In genomic region chr16:30601946-30602345, GRCm38 (mm10) we compare ENCODE assay signal across 8 mouse cellular contexts. TPM values are rescaled to one million over a fixed set of nuclear protein-coding genes. Genes with fewer than 3 reads are reported as not detected.
A peak's percentile ranks its signal among the peaks of the same experiment; 100 is the strongest.
DNase-seq lines count a peak whose midpoint lies in the region; ATAC-seq lines count a peak whose summit lies in the region.

No protein-coding gene starts in this region.

- intact Hi-C loops in left cerebral cortex, postnatal 4 days (cut with DNase I), result no loop called here

- H3K4me1 ChIP-seq in kidney, embryonic 14.5 days (ENCODE audit: control insufficient read depth, insufficient read depth, low read length), result peaks cover 45% of the 10 kb centered on the region
- peaks cover 53% of the 10 kb centered on the region for H3K4me1 ChIP-seq in forebrain, embryonic 12.5 days
- H3K4me1 ChIP-seq in intestine, embryonic 15.5 days (replicated peaks), result peaks cover 26% of the 10 kb centered on the region

- peak overlapping the region; percentile 93 for H3K4me2 ChIP-seq in kidney, embryonic 14.5 days (replicated peaks; ENCODE audit: low read depth, low read length)
- peak overlapping the region; percentile 83; the same call in 1 of the 2 replicates for H3K4me2 ChIP-seq in forebrain, embryonic 12.5 days
- H3K4me2 ChIP-seq in intestine, embryonic 15.5 days (replicated peaks), result peak overlapping the region; percentile 98

- H3K4me3 ChIP-seq in kidney, embryonic 14.5 days (ENCODE audit: low read length), result peak overlapping the region; percentile 48
- H3K4me3 ChIP-seq in forebrain, embryonic 12.5 days (replicated peaks), result peak overlapping the region; percentile 60
- H3K4me3 ChIP-seq in intestine, embryonic 15.5 days (replicated peaks), result peak overlapping the region; percentile 69

- ATAC-seq in kidney, embryonic 14.5 days (ENCODE audit: low FRiP score, low TSS enrichment), result no peak
- no peak for ATAC-seq in forebrain, embryonic 12.5 days (ENCODE audit: low FRiP score)
- ATAC-seq in intestine, embryonic 15.5 days, result no peak

- H3K27me3 ChIP-seq in kidney, embryonic 14.5 days (ENCODE audit: control insufficient read depth, insufficient read depth, low read length), result peaks cover 12% of the 10 kb centered on the region; the same call in 1 of the 2 replicates
- peaks cover 49% of the 10 kb centered on the region for H3K27me3 ChIP-seq in forebrain, embryonic 12.5 days
- peaks cover 12% of the 10 kb centered on the region; the same call in 1 of the 2 replicates for H3K27me3 ChIP-seq in intestine, embryonic 15.5 days (replicated peaks)

- H3K9me3 ChIP-seq in kidney, embryonic 14.5 days (ENCODE audit: control insufficient read depth, low read length), result no peaks in the 10 kb centered on the region
- H3K9me3 ChIP-seq in forebrain, embryonic 12.5 days, result no peaks in the 10 kb centered on the region
- no peaks in the 10 kb centered on the region for H3K9me3 ChIP-seq in intestine, embryonic 15.5 days

- WGBS in kidney, embryonic 14.5 days, result 31% methylated on average over 7 of the region's 7 CpGs
- WGBS in forebrain, embryonic 12.5 days, result 29% methylated on average over 7 of the region's 7 CpGs
- WGBS in intestine, embryonic 15.5 days, result 41% methylated on average over 7 of the region's 7 CpGs

- no peak for DNase-seq in kidney, adult 8-10 months
- peak; percentile 38 for DNase-seq in lung, postnatal 36 days
- no peak for DNase-seq in ovary, adult 18-20 months (ENCODE audit: low spot score)
- no peak for DNase-seq in cerebellum, adult 11-12 months
- no peak for DNase-seq in left cerebral cortex, postnatal 4 days

- H3K27ac ChIP-seq in kidney, embryonic 14.5 days (ENCODE audit: low read depth, low read length), result 0 out of 2 replicates have a peak overlapping the region, but pooled peaks have one; percentile 7
- H3K27ac ChIP-seq in forebrain, embryonic 12.5 days, result no peak overlapping the region
- peak overlapping the region; percentile 28; the same call in 1 of the 2 replicates for H3K27ac ChIP-seq in intestine, embryonic 15.5 days

- H3K36me3 ChIP-seq in kidney, embryonic 14.5 days (ENCODE audit: control insufficient read depth, insufficient read depth, low read length), result no peaks in the 10 kb centered on the region
- H3K36me3 ChIP-seq in forebrain, embryonic 12.5 days (replicated peaks), result no peaks in the 10 kb centered on the region
- H3K36me3 ChIP-seq in intestine, embryonic 15.5 days, result no peaks in the 10 kb centered on the region

- peak overlapping the region; percentile 23; the same call in 1 of the 2 replicates for H3K9ac ChIP-seq in kidney, embryonic 14.5 days (ENCODE audit: low read depth, low read length)
- no peak overlapping the region for H3K9ac ChIP-seq in forebrain, embryonic 12.5 days
- 0 out of 2 replicates have a peak overlapping the region, but pooled peaks have one; percentile 70 for H3K9ac ChIP-seq in intestine, embryonic 15.5 days

RNA-seq across cellular contexts. Expression of gene Fam43a, which starts 2.4 kb away (rescaled TPM):
- 7.2 and 9.2 TPM in 2 replicates for polyA plus RNA-seq in kidney, embryonic 14.5 days (2014; fragmentation: Nextera tagmentation; extraction: Ambion mirVana)
- 11.0 and 11.4 TPM in 2 replicates for polyA plus RNA-seq in forebrain, embryonic 12.5 days (2016; fragmentation: Nextera tagmentation; extraction: Ambion mirVana)
- polyA plus RNA-seq in intestine, embryonic 15.5 days (2015; fragmentation: Nextera tagmentation; extraction: Ambion mirVana), result 12.1 and 12.5 TPM in 2 replicates
- total RNA-seq in left cerebral cortex, postnatal 4 days (2021), result 10 to 100 TPM; 11.5 to 12.7 TPM

RNA-seq across cellular contexts. Expression of gene Lsg1, which starts 14.6 kb away (rescaled TPM):
- 56.8 and 74.8 TPM in 2 replicates for polyA plus RNA-seq in kidney, embryonic 14.5 days (2014; fragmentation: Nextera tagmentation; extraction: Ambion mirVana)
- 79.6 and 85.9 TPM in 2 replicates for polyA plus RNA-seq in forebrain, embryonic 12.5 days (2016; fragmentation: Nextera tagmentation; extraction: Ambion mirVana)
- polyA plus RNA-seq in intestine, embryonic 15.5 days (2015; fragmentation: Nextera tagmentation; extraction: Ambion mirVana), result 55.2 and 57.3 TPM in 2 replicates
- total RNA-seq in left cerebral cortex, postnatal 4 days (2021), result 10 to 100 TPM; 28.6 to 29.8 TPM

RNA-seq across cellular contexts. Expression of gene Tmem44, which starts 51.3 kb away (rescaled TPM):
- polyA plus RNA-seq in kidney, embryonic 14.5 days (2014; fragmentation: Nextera tagmentation; extraction: Ambion mirVana), result 14.1 and 15.1 TPM in 2 replicates
- 47.4 and 47.8 TPM in 2 replicates for polyA plus RNA-seq in forebrain, embryonic 12.5 days (2016; fragmentation: Nextera tagmentation; extraction: Ambion mirVana)
- 9.1 and 10.0 TPM in 2 replicates for polyA plus RNA-seq in intestine, embryonic 15.5 days (2015; fragmentation: Nextera tagmentation; extraction: Ambion mirVana)
- total RNA-seq in left cerebral cortex, postnatal 4 days (2021), result 100 to 1,000 TPM; 101 to 112 TPM
